In genomic region chr5:151368395-151369190, GRCm38 (mm10) we compare ENCODE assay signal across 8 mouse cellular contexts. TPM values are rescaled to one million over a fixed set of nuclear protein-coding genes. Genes with fewer than 3 reads are reported as not detected.
DNase-seq lines count a peak whose midpoint lies in the region; ATAC-seq and TF ChIP-seq lines count a peak whose summit lies in the region.

No protein-coding gene starts in this region.

- peak overlapping the region; percentile 87 to 88 for H3K4me3 ChIP-seq in ES-E14 (ENCODE audit: insufficient read depth in 1 of 2, low read depth in 1 of 2, low read length in 2 of 2, poor library complexity in 1 of 2, severe bottlenecking in 1 of 2)
- peak overlapping the region; percentile 68 for H3K4me3 ChIP-seq in forebrain, embryonic 15.5 days
- peak overlapping the region; percentile 72 for H3K4me3 ChIP-seq in layer of hippocampus, adult 2 months
- H3K4me3 ChIP-seq in lung, embryonic 14.5 days (ENCODE audit: low read depth, low read length) = peak overlapping the region; percentile 43
- H3K4me3 ChIP-seq in olfactory bulb, adult 2 months (ENCODE audit: insufficient read depth, low read depth, low read length) = peak overlapping the region; percentile 94
- H3K4me3 ChIP-seq in thymus, adult 2 months (ENCODE audit: control insufficient read depth, insufficient read depth, low read length) = peak overlapping the region; percentile 72

- peak; percentile 90 for TF ChIP-seq CTCF in layer of hippocampus, adult 2 months (conservative IDR thresholded peaks at IDR 0.05)
- TF ChIP-seq CTCF in lung, embryonic 14.5 days (IDR thresholded peaks at IDR 0.05; ENCODE audit: low read depth) = peak; percentile 92
- TF ChIP-seq CTCF in olfactory bulb, adult 2 months (IDR thresholded peaks at IDR 0.05; ENCODE audit: insufficient read depth, low read depth, low read length) = peak; percentile 68
- peak; percentile 82 for TF ChIP-seq CTCF in thymus, adult 2 months (IDR thresholded peaks at IDR 0.05; ENCODE audit: borderline replicate concordance, control insufficient read depth, extremely low read depth, insufficient read depth, low read length, poor library complexity)

- WGBS in forebrain, embryonic 15.5 days = under 1% methylated on average over 75 of the region's 75 CpGs
- WGBS in lung, embryonic 14.5 days = under 1% methylated on average over 75 of the region's 75 CpGs
- WGBS in olfactory bulb, adult 2 months = under 1% methylated on average over 75 of the region's 75 CpGs
- WGBS in thymus, adult 2 months = under 1% methylated on average over 75 of the region's 75 CpGs

- intact Hi-C loops in heart, postnatal 36 days (cut with DNase I) = loop anchor here (2.0 to 5.0 kb wide), 5 partner anchors 101 to 694 kb away; no protein-coding TSS in a partner anchor

- peak; percentile 99 for ATAC-seq in forebrain, embryonic 15.5 days (replicated peaks)
- peak; percentile 99 for ATAC-seq in lung, embryonic 14.5 days (ENCODE audit: insufficient read depth)

- H3K4me2 ChIP-seq in forebrain, embryonic 15.5 days (replicated peaks) = peak overlapping the region; percentile 72
- H3K4me2 ChIP-seq in lung, embryonic 14.5 days = peak overlapping the region; percentile 67

- peak overlapping the region; percentile 97 for H3K9ac ChIP-seq in ES-E14 (ENCODE audit: insufficient read depth, low read depth, low read length, poor library complexity, severe bottlenecking)
- peak overlapping the region; percentile 87 for H3K9ac ChIP-seq in forebrain, embryonic 15.5 days (replicated peaks)
- peak overlapping the region; percentile 85 for H3K9ac ChIP-seq in lung, embryonic 14.5 days

- H3K27me3 ChIP-seq in forebrain, embryonic 15.5 days = no peaks in the 10 kb centered on the region
- no peaks in the 10 kb centered on the region for H3K27me3 ChIP-seq in lung, embryonic 14.5 days (ENCODE audit: insufficient read depth, low read length)
- H3K27me3 ChIP-seq in thymus, adult 2 months (ENCODE audit: control insufficient read depth, insufficient read depth, low read length) = no peaks in the 10 kb centered on the region

- H3K27ac ChIP-seq in ES-E14 (ENCODE audit: insufficient read depth, low read depth, low read length, poor library complexity, severe bottlenecking) = peak overlapping the region; percentile 99
- peak overlapping the region; percentile 98 for H3K27ac ChIP-seq in forebrain, embryonic 15.5 days (replicated peaks)
- H3K27ac ChIP-seq in layer of hippocampus, adult 2 months = peak overlapping the region; percentile 97
- H3K27ac ChIP-seq in lung, embryonic 14.5 days (ENCODE audit: low read depth) = peak overlapping the region; percentile 99
- peak overlapping the region; percentile 98 for H3K27ac ChIP-seq in olfactory bulb, adult 2 months (ENCODE audit: insufficient read depth, low read depth, low read length)
- peak overlapping the region; percentile 86 for H3K27ac ChIP-seq in thymus, adult 2 months (ENCODE audit: control insufficient read depth, insufficient read depth, low read length)

- DNase-seq in ES-E14 (ENCODE audit: low read depth, low spot score) = peak; percentile 96
- DNase-seq in cerebellum, adult 11-12 months = peak; percentile 100
- DNase-seq in heart, postnatal 36 days = peak; percentile 99
- DNase-seq in layer of hippocampus, adult 2 months (ENCODE audit: low spot score in 2 of 2) = peak; percentile 99 to 100
- peak; percentile 100 for DNase-seq in lung, embryonic 14.5 days
- DNase-seq in thymus, adult 2 months = peak; percentile 99

- peaks cover 0 to 4% of the 10 kb centered on the region in 2 experiments; a peak in 1 of 4 replicates for H3K4me1 ChIP-seq in ES-E14 (ENCODE audit: control insufficient read depth in 2 of 2, insufficient read depth in 2 of 2, low read length in 2 of 2, poor library complexity in 1 of 2)
- H3K4me1 ChIP-seq in forebrain, embryonic 15.5 days = peaks cover 16% of the 10 kb centered on the region
- H3K4me1 ChIP-seq in lung, embryonic 14.5 days (ENCODE audit: insufficient read depth) = no peaks in the 10 kb centered on the region
- no peaks in the 10 kb centered on the region for H3K4me1 ChIP-seq in olfactory bulb, adult 2 months (ENCODE audit: control insufficient read depth, insufficient read depth, low read length)
- H3K4me1 ChIP-seq in thymus, adult 2 months (replicated peaks; ENCODE audit: control insufficient read depth, insufficient read depth, low read length) = no peaks in the 10 kb centered on the region

- TF ChIP-seq POLR2A in olfactory bulb, adult 2 months (IDR thresholded peaks at IDR 0.05; ENCODE audit: insufficient read depth, low read depth, low read length) = peak; percentile 84
- TF ChIP-seq POLR2A in thymus, adult 2 months (IDR thresholded peaks at IDR 0.05; ENCODE audit: control insufficient read depth, extremely low read depth, insufficient read depth, low read length, poor library complexity) = peak; percentile 89

- in situ Hi-C loops in ES-E14 (cut with MboI; ENCODE audit: low sequenced_read_pairs in 2 of 2, unreplicated experiment in 2 of 2) = no loop called here

- H3K36me3 ChIP-seq in ES-E14 (ENCODE audit: control insufficient read depth, insufficient read depth, low read length, poor library complexity, severe bottlenecking) = no peaks in the 10 kb centered on the region
- no peaks in the 10 kb centered on the region for H3K36me3 ChIP-seq in forebrain, embryonic 15.5 days
- no peaks in the 10 kb centered on the region for H3K36me3 ChIP-seq in lung, embryonic 14.5 days (ENCODE audit: insufficient read depth)
- no peaks in the 10 kb centered on the region for H3K36me3 ChIP-seq in thymus, adult 2 months (ENCODE audit: control insufficient read depth, insufficient read depth, low read length)

- no peaks in the 10 kb centered on the region for H3K9me3 ChIP-seq in ES-E14 (ENCODE audit: control insufficient read depth, insufficient read depth, low read depth, low read length)
- H3K9me3 ChIP-seq in forebrain, embryonic 15.5 days = no peaks in the 10 kb centered on the region
- H3K9me3 ChIP-seq in lung, embryonic 14.5 days (ENCODE audit: low read depth, low read length) = no peaks in the 10 kb centered on the region

TF ChIP-seq in ES-E14, 5 proteins besides CTCF, POLR2A, EP300 and RAD21:
- TF ChIP-seq ZC3H11A (IDR thresholded peaks at IDR 0.05; ENCODE audit: borderline replicate concordance, low read depth, low read length) = peak; percentile 75
- TF ChIP-seq CHD2 (IDR thresholded peaks at IDR 0.05; ENCODE audit: low read depth, low read length) = peak; percentile 79
- 0 out of 2 replicates have a peak, but pooled peaks have one; percentile 10 for TF ChIP-seq ZNF384 (IDR thresholded peaks at IDR 0.05; ENCODE audit: low read depth, low read length)
- no peak for TF ChIP-seq MAFK (IDR thresholded peaks at IDR 0.05; ENCODE audit: insufficient read depth, low read depth, low read length)
- peak; percentile 75; the same call in 1 of the 2 replicates for TF ChIP-seq HCFC1 (IDR thresholded peaks at IDR 0.05; ENCODE audit: borderline replicate concordance, insufficient read depth, low read length)

RNA-seq across cellular contexts. Expression of gene Gm42906, which starts 59.4 kb away (rescaled TPM):
- total RNA-seq in ES-E14 (2012; rRNA removed) = not detected in 2 replicates
- polyA plus RNA-seq in forebrain, embryonic 15.5 days (2015; fragmentation: Nextera tagmentation; extraction: Ambion mirVana) = not detected in 2 replicates
- 1 to 10 TPM; 2.8 to 4.4 TPM for total RNA-seq in heart, postnatal 36 days (2021)
- not detected for total RNA-seq in layer of hippocampus, adult 2 months (2021)
- polyA plus RNA-seq in lung, embryonic 14.5 days (2014; fragmentation: Nextera tagmentation; extraction: Ambion mirVana) = not detected in 2 replicates
- polyA plus RNA-seq in olfactory bulb, adult 2 months (2012; ENCODE audit: insufficient read depth, insufficient read length, low replicate concordance, missing spikeins) = not detected in 2 replicates
- not detected in 2 replicates for polyA plus RNA-seq in thymus, adult 2 months (2012; rRNA removed)

Comparison
In these comparisons a context has a peak if more than half of its experiments do, and no peak if none do; other contexts are left out.
1. Peak in every context shown above with its lines: DNase-seq, ATAC-seq, H3K4me3 ChIP-seq and H3K27ac ChIP-seq.
2. H3K4me3 ChIP-seq: peak in every context shown above with its lines; median percentile 94 in olfactory bulb, adult 2 months; 88 in ES-E14; 72 in layer of hippocampus, adult 2 months; 72 in thymus, adult 2 months; 68 in forebrain, embryonic 15.5 days; 43 in lung, embryonic 14.5 days.